Mouse (Mus musculus) lung, postnatal 0 days (tissue): ENCODE measurements around the gene Clcn7. TPM values are rescaled to one million over a fixed set of nuclear protein-coding genes. Genes with fewer than 3 reads are reported as not detected.
A peak's percentile ranks its signal among the peaks of the same experiment; 100 is the strongest.

Source experiments
- ATAC-seq: fragments of 200-750 bp; cut with Nextera tagmentation; 2 replicates; pipeline ENCODE4 v1.8.0; 2017; ENCODE audit warnings: moderate library complexity
- DNase-seq: peaks from one replicate; pipeline ENCODE4 v3.0.0-alpha.2; 2016; ENCODE audit warnings: low spot score
- H3K27ac ChIP-seq: fragments of 300-500 bp; sonication (generic); 2 replicates; pipeline ENCODE4 v1.5.1; 2014; ENCODE audit warnings: antibody characterized with exemption, mild to moderate bottlenecking, low read length, mixed read lengths
- H3K27me3 ChIP-seq: fragments of 300-500 bp; sonication (generic); replicated peaks from 2 replicates; pipeline ENCODE4 v1.6.1; 2014; ENCODE audit warnings: low read length, mixed read lengths; ENCODE audit not compliant: insufficient read depth
- H3K36me3 ChIP-seq: fragments of 300-500 bp; sonication (generic); 2 replicates; pipeline ENCODE4 v1.6.1; 2014; ENCODE audit warnings: low read length, mixed read lengths; ENCODE audit not compliant: insufficient read depth
- H3K4me1 ChIP-seq: fragments of 300-500 bp; sonication (generic); 2 replicates; pipeline ENCODE4 v1.6.1; 2014; ENCODE audit warnings: antibody characterized with exemption, low read depth, low read length, mixed read lengths; ENCODE audit not compliant: insufficient read depth
- H3K4me2 ChIP-seq: fragments of 300-500 bp; sonication (generic); replicated peaks from 2 replicates; pipeline ENCODE4 v1.6.1; 2014; ENCODE audit warnings: low read depth, mild to moderate bottlenecking, low read length, moderate library complexity, mixed read lengths
- H3K4me3 ChIP-seq: fragments of 300-500 bp; sonication (generic); 2 replicates; pipeline ENCODE4 v1.5.1; 2014; ENCODE audit warnings: low read depth, low read length
- H3K9ac ChIP-seq: fragments of 300-500 bp; sonication (generic); replicated peaks from 2 replicates; pipeline ENCODE4 v1.6.1; 2014; ENCODE audit warnings: low read depth, mild to moderate bottlenecking
- H3K9me3 ChIP-seq: fragments of 300-500 bp; sonication (generic); 2 replicates; pipeline ENCODE4 v1.6.1; 2016; ENCODE audit warnings: low read length, mixed read lengths
- CTCF ChIP-seq: IDR thresholded peaks from 2 replicates; pipeline ENCODE4 v1.5.1; 2016; ENCODE audit warnings: antibody characterized with exemption, mild to moderate bottlenecking
- EP300 ChIP-seq: IDR thresholded peaks from 2 replicates; pipeline ENCODE4 v1.6.1; 2016; ENCODE audit warnings: antibody characterized with exemption, mild to moderate bottlenecking, control low read depth
- WGBS: fragments of 180-500 bp; shearing (Covaris S2); extraction: QIAGEN DNeasy Blood & Tissue Kit; methylation state at CpG from one replicate; pipeline ENCODE4 v1.1.7; 2014; 5-methylcytosine and 5-hydroxymethylcytosine counted together
- polyA plus RNA-seq: library from polyadenylated mRNA; unstranded; fragments of >200 nt; fragmentation: Nextera tagmentation; extraction: Ambion mirVana; gene quantifications from 2 replicates; pipeline ENCODE4 v1.2.1, GENCODE M21; 2015

The Clcn7 gene
- polyA plus RNA-seq, 1 experiment from 2014 or later, result 19.2 TPM

GRCm38 (mm10) chr17:25187784-25188149 is 54.6 kb downstream of the Clcn7 start:
- peak overlapping the region; percentile 92 for H3K9ac ChIP-seq
- ATAC-seq, result no peak
- H3K4me1 ChIP-seq, result peaks cover 15% of the 10 kb centered on the region
- WGBS, result 8% methylated on average over 11 of the region's 11 CpGs
- H3K9me3 ChIP-seq, result no peaks in the 10 kb centered on the region
- H3K4me2 ChIP-seq, result peak overlapping the region; percentile 80
- peak overlapping the region; percentile 96 for H3K4me3 ChIP-seq
- H3K27ac ChIP-seq, result peak overlapping the region; percentile 93
- TF ChIP-seq EP300 (no peak), CTCF (no peak)
- H3K36me3 ChIP-seq, result no peaks in the 10 kb centered on the region; the same call in 1 of the 2 replicates
- no peak for DNase-seq
- H3K27me3 ChIP-seq, result no peaks in the 10 kb centered on the region

DNA sequence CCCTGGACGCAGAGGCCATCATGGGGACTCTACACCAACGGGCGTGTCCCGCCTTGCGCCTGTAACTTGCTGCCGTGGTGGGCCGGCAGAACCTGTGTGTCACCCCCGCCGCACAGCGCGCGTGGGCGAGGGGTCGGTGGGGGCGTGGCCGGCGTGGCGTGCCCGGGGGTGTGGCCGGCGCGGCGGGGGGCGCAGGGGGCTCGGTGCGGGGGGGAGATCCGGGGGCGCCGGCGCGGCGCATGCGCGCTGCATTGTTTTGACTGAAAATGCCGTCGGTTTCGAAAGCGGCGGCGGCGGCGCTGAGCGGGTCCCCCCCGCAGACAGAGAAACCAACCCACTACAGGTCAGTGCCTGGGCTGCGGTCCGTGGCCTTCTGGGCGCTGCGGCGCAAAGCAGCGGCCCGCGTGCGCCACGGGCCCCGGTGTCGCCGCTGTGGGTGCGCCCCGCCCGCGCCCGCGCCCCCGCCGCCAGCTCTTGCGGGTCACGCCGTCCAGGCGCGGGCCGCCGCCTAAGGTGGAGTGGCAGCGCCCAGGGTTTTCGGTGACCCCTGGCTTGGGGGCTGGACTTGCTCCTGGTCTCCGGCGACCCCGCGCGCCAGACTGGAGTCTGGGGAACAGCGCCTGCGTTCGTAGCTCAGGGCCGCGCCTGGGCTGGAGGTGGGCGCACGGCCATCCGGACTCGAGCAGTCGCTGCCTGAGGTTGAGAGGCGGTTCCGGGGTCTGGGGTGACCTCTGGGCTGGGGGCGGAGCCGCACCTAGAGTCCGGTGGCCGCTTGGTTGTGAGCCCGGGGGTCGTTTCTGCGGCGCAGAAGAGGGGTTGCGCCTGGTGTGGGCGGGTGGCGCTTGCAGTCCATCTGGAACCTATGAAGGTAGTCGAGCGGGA is 55.2 kb downstream of the Clcn7 start, which contains the start of gene Unkl:
Gene Unkl (plus strand): TSS at position 248 of the 882 bp plus-strand sequence.
- DNase-seq, result peak; percentile 77
- H3K27me3 ChIP-seq, result no peaks in the 10 kb centered on the region
- peaks cover 15% of the 10 kb centered on the region for H3K4me1 ChIP-seq
- H3K9me3 ChIP-seq, result no peaks in the 10 kb centered on the region
- peak within 1 kb of the TSS; percentile 92 for H3K9ac ChIP-seq
- no peaks in the 10 kb centered on the region; the same call in 1 of the 2 replicates for H3K36me3 ChIP-seq
- peak within 1 kb of the TSS; percentile 80 for H3K4me2 ChIP-seq
- H3K4me3 ChIP-seq, result peak within 1 kb of the TSS; percentile 96
- peak within 1 kb of the TSS; percentile 93 for H3K27ac ChIP-seq
- peak; percentile 62 for ATAC-seq
- TF ChIP-seq CTCF, result no peak
- WGBS, result under 1% methylated on average over 76 of the region's 104 CpGs

DNA sequence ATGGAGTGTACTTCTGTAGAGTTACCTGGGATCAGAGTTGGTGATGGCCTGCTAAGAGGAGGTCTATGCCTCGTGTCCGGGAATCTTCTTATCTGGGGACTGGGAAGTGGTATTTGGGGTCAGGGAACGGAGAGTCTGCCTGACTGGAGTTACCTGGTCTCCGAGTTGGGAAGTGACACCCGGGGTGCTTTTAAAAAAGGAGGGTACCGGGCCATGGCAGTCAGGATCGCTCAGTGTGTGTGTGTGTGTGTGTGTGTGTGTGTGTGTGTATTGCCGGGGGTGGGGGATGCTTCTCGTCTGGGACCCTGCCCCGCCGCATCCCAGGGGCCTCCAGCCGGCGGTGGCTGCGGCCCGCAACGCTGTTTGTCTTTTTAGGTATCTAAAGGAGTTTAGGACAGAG is 55.9 kb downstream of the Clcn7 start:
- Histone ChIP-seq H3K4me3 (peak overlapping the region; percentile 96), H3K9ac (peak overlapping the region; percentile 92), H3K4me2 (peak overlapping the region; percentile 80), H3K36me3 (no peaks in the 10 kb centered on the region; the same call in 1 of the 2 replicates), H3K27ac (no peak overlapping the region), H3K27me3 (no peaks in the 10 kb centered on the region), H3K9me3 (no peaks in the 10 kb centered on the region), H3K4me1 (peaks cover 15% of the 10 kb centered on the region)
- DNase-seq, result no peak
- no peak for TF ChIP-seq EP300
- no peak for TF ChIP-seq CTCF
- ATAC-seq, result no peak
- 4% methylated on average over 15 of the region's 16 CpGs for WGBS

DNA sequence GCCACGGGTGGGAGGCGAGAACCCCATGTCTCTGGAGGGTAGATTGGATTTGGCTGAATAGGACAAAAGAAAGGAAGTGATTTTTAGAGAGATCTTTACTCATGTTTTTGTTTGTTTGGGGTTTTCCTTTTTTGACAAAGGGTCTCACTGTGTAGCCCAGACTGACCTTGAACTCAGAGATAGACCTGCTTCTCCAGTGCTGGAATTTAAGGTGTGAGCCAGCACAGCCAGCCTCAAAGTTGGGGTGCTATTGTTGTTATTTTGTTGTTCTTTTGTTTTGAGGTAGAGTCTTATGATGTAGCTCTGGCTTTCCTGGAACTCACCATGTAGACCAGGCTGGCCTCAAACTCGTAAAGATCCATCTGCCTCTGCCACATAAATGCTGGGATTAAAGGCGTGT is 69.2 kb downstream of the Clcn7 start:
- ATAC-seq (no peak), DNase-seq (no peak)
- Histone ChIP-seq H3K9ac (no peak overlapping the region), H3K27me3 (no peaks in the 10 kb centered on the region), H3K4me2 (no peak overlapping the region), H3K36me3 (peaks cover 41% of the 10 kb centered on the region), H3K4me3 (no peak overlapping the region), H3K9me3 (no peaks in the 10 kb centered on the region), H3K4me1 (no peaks in the 10 kb centered on the region), H3K27ac (no peak overlapping the region)
- no peak for TF ChIP-seq EP300
- TF ChIP-seq CTCF, result no peak
- 92% methylated on average over 4 of the region's 4 CpGs for WGBS

DNA sequence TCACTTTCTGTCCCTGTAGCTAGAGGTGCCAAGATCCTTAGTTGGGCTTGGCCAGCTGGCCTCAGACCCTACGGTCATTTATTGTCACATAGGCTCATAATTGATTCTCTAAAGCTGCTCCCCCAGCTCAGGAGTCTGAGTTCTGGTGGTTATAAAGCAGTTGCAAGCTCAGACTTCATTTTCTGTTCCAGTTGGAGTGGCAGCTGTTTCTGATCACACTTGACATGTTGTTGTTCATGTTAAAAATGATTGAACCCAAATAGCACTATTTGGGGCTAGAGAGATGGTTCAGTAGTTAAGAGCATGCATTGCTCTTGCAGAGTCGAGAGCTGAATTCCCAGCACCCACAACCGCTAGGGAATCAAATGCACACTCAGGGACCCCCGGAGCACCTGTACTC is 76.8 kb downstream of the Clcn7 start:
- Histone ChIP-seq H3K27ac (0 out of 2 replicates have a peak overlapping the region, but pooled peaks have one; percentile 3), H3K4me2 (no peak overlapping the region), H3K36me3 (peaks cover 70% of the 10 kb centered on the region), H3K9me3 (no peaks in the 10 kb centered on the region), H3K4me3 (no peak overlapping the region), H3K9ac (no peak overlapping the region), H3K4me1 (no peaks in the 10 kb centered on the region), H3K27me3 (no peaks in the 10 kb centered on the region)
- DNase-seq, result no peak
- TF ChIP-seq EP300 (no peak), CTCF (no peak)
- WGBS, result 81% methylated on average over 4 of the region's 4 CpGs
- ATAC-seq, result no peak

- no peaks in the 10 kb centered on the region for H3K9me3 ChIP-seq
- peak; percentile 67 for ATAC-seq
- H3K27me3 ChIP-seq, result no peaks in the 10 kb centered on the region
- WGBS, result 75% methylated on average over 15 of the region's 15 CpGs
- 0 out of 2 replicates have a peak overlapping the region, but pooled peaks have one; percentile 8 for H3K27ac ChIP-seq
- H3K36me3 ChIP-seq, result peaks cover 69% of the 10 kb centered on the region
- H3K9ac ChIP-seq, result no peak overlapping the region
- DNase-seq, result peak; percentile 22
- TF ChIP-seq CTCF, result no peak
- no peak for TF ChIP-seq EP300
- no peak overlapping the region for H3K4me3 ChIP-seq
- H3K4me1 ChIP-seq, result no peaks in the 10 kb centered on the region
- H3K4me2 ChIP-seq, result no peak overlapping the region
Observed at GRCm38 (mm10) chr17:25210680-25211466, 77.7 kb downstream of the Clcn7 start.
